Mouse (Mus musculus): ENCODE data around the gene Magi3.

The Magi3 gene

GRCm38 (mm10) chr3:104020101-104020500 is 200.1 kb downstream of the Magi3 start:
- DNase-seq, result no peak

- DNase-seq, result no peak
Measured at GRCm38 (mm10) chr3:104019453-104019852, 200.7 kb downstream of the Magi3 start.

GRCm38 (mm10) chr3:104017931-104018330 is 202.2 kb downstream of the Magi3 start:
- no peak for DNase-seq

- DNase-seq, result no peak
Measured at GRCm38 (mm10) chr3:104011972-104012371, 208.2 kb downstream of the Magi3 start.

GRCm38 (mm10) chr3:104009924-104010662 is 210.1 kb downstream of the Magi3 start:
- no peak for DNase-seq

- peak; percentile 18 for DNase-seq
Measured at GRCm38 (mm10) chr3:104007479-104007878, 212.7 kb downstream of the Magi3 start.

GRCm38 (mm10) chr3:104006896-104007466 is 213.2 kb downstream of the Magi3 start:
- DNase-seq, result no peak

GRCm38 (mm10) chr3:103998724-103999123 is 221.4 kb downstream of the Magi3 start:
- no peak for DNase-seq

GRCm38 (mm10) chr3:103991271-103991670 is 228.9 kb downstream of the Magi3 start:
- DNase-seq, result no peak

- no peak for DNase-seq
Measured at GRCm38 (mm10) chr3:103989352-103989751, 230.8 kb downstream of the Magi3 start.

- no peak for DNase-seq
Measured at GRCm38 (mm10) chr3:103987831-103988432, 232.2 kb downstream of the Magi3 start.

- DNase-seq, result no peak
Measured at GRCm38 (mm10) chr3:103985194-103985593, 235.0 kb downstream of the Magi3 start.

GRCm38 (mm10) chr3:103984556-103984955 is 235.6 kb downstream of the Magi3 start:
- no peak for DNase-seq

- DNase-seq, result no peak
Measured at GRCm38 (mm10) chr3:103971157-103971556, 249.0 kb downstream of the Magi3 start.

- DNase-seq, result peak; percentile 67
Measured at GRCm38 (mm10) chr3:103968701-103969100, 251.5 kb downstream of the Magi3 start.

- DNase-seq, result peak; percentile 86
Measured at GRCm38 (mm10) chr3:103967861-103968691, 252.1 kb downstream of the Magi3 start, which contains the start of gene Phtf1. Gene Phtf1, plus strand, starts transcription at chr3:103968110.

GRCm38 (mm10) chr3:103967231-103967630 is 252.9 kb downstream of the Magi3 start:
- DNase-seq, result no peak

All from layer of hippocampus, adult 9-11 months (tissue).